Mouse (Mus musculus): ENCODE results near the gene Vps11.

GRCm38 (mm10) chr9:44373386-44373785, 11.9 kb upstream of the Vps11 start:
- TF ChIP-seq EP300 (IDR thresholded peaks at IDR 0.05) (no peak), CTCF (IDR thresholded peaks at IDR 0.05) (no peak)

Measured in lung, postnatal 0 days (tissue).